Mouse (Mus musculus) CH12.LX (cell line): ENCODE results near the gene Dusp22.

ENCODE experiments used
- BHLHE40 ChIP-seq: IDR thresholded peaks from 2 replicates; pipeline ENCODE4 v1.6.1; 2011; ENCODE audit warnings: mild to moderate bottlenecking, low read depth, low read length, improper control_type of control experiment
- CTCF ChIP-seq, 2 experiments: IDR thresholded peaks in 1 of 2; conservative IDR thresholded peaks in 1 of 2; 2 replicates each; pipeline ENCODE4 v1.5.1; 2011 to 2012; ENCODE audit warnings: low read depth in 2 of 2, low read length in 2 of 2, improper control_type of control experiment in 1 of 2, inconsistent platforms in 1 of 2, mild to moderate bottlenecking in 1 of 2, moderate library complexity in 1 of 2
- EP300 ChIP-seq: IDR thresholded peaks from 2 replicates; pipeline ENCODE4 v1.6.1; 2011; ENCODE audit warnings: low read length, improper control_type of control experiment
- GABPA ChIP-seq: IDR thresholded peaks from 2 replicates; pipeline ENCODE4 v1.6.1; 2012; ENCODE audit warnings: low read depth, low read length, improper control_type of control experiment, inconsistent platforms; ENCODE audit not compliant: insufficient replicate concordance
- HCFC1 ChIP-seq: IDR thresholded peaks from 2 replicates; pipeline ENCODE4 v1.6.1; 2012; ENCODE audit warnings: low read depth, mild to moderate bottlenecking, inconsistent platforms, low read length, improper control_type of control experiment
- MAFK ChIP-seq: IDR thresholded peaks from 2 replicates; pipeline ENCODE4 v1.6.1; 2011; ENCODE audit warnings: low read length, improper control_type of control experiment; ENCODE audit not compliant: insufficient replicate concordance
- MAX ChIP-seq: IDR thresholded peaks from 2 replicates; pipeline ENCODE4 v1.6.1; 2011; ENCODE audit warnings: low read length, improper control_type of control experiment
- MXI1 ChIP-seq: IDR thresholded peaks from 2 replicates; pipeline ENCODE4 v1.6.1; 2011; ENCODE audit warnings: mild to moderate bottlenecking, low read depth, low read length, improper control_type of control experiment
- MYC ChIP-seq: IDR thresholded peaks from 2 replicates; pipeline ENCODE4 v1.6.1; 2011; ENCODE audit warnings: low read depth, mild to moderate bottlenecking, improper control_type of control experiment, low read length
- POLR2A ChIP-seq: IDR thresholded peaks from 2 replicates; pipeline ENCODE4 v1.6.1; 2011; ENCODE audit warnings: low read depth, mild to moderate bottlenecking, improper control_type of control experiment, low read length
- RCOR1 ChIP-seq: conservative IDR thresholded peaks from 2 replicates; pipeline ENCODE4 v1.6.1; 2012; ENCODE audit warnings: low read depth, mild to moderate bottlenecking, inconsistent platforms, low read length, improper control_type of control experiment
- USF2 ChIP-seq: conservative IDR thresholded peaks from 2 replicates; pipeline ENCODE4 v1.6.1; 2011; ENCODE audit warnings: low read depth, low read length, improper control_type of control experiment
- ZC3H11A ChIP-seq: IDR thresholded peaks from 2 replicates; pipeline ENCODE4 v1.6.1; 2012; ENCODE audit warnings: low read depth, mild to moderate bottlenecking, inconsistent platforms, low read length, improper control_type of control experiment
- ZKSCAN1 ChIP-seq: IDR thresholded peaks from 2 replicates; pipeline ENCODE4 v1.6.1; 2012; ENCODE audit warnings: low read depth, inconsistent platforms, low read length, improper control_type of control experiment, borderline replicate concordance

- peak; percentile 53 for TF ChIP-seq POLR2A
- no peak for TF ChIP-seq CTCF (conservative IDR thresholded peaks at IDR 0.05 in 1 of 2, IDR thresholded peaks at IDR 0.05 in 1 of 2; ENCODE audit: low read depth in 2 of 2, low read length in 2 of 2)
- TF ChIP-seq BHLHE40 = no peak
- no peak for TF ChIP-seq MAFK
- TF ChIP-seq ZKSCAN1 = no peak
- no peak for TF ChIP-seq MAX
- no peak for TF ChIP-seq MXI1
- no peak for TF ChIP-seq ZC3H11A
- TF ChIP-seq EP300 = no peak
- no peak for TF ChIP-seq RCOR1
- no peak for TF ChIP-seq GABPA
- no peak for TF ChIP-seq MYC
- no peak for TF ChIP-seq HCFC1
- no peak for TF ChIP-seq USF2
Observed at GRCm38 (mm10) chr13:30753441-30753840, 93.6 kb downstream of the Dusp22 start.
